Mouse (Mus musculus) retina, adult 2 months (tissue): ENCODE data around the gene Smap2.

Experiments used
- DNase-seq: peaks from one replicate; pipeline ENCODE4 v3.0.0-alpha.2; 2012; ENCODE audit warnings: low read depth, low spot score

Smap2 gene

DNA sequence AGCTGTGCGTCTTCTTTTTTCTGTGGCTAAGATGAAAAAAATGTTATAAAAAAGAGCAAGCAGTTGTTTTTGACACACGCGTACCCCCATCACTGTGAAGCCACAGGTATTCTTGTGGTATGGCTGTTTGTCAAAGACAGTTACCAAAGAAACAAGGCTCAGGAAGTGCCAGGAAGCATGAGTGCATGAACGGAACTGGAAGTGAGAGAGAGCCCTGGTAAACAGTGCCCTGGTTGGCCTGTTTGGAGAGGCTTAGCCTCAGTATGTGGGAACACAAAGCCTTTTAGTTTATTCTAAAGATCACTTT is 41.7 kb downstream of the Smap2 start:
- no peak for DNase-seq

DNA sequence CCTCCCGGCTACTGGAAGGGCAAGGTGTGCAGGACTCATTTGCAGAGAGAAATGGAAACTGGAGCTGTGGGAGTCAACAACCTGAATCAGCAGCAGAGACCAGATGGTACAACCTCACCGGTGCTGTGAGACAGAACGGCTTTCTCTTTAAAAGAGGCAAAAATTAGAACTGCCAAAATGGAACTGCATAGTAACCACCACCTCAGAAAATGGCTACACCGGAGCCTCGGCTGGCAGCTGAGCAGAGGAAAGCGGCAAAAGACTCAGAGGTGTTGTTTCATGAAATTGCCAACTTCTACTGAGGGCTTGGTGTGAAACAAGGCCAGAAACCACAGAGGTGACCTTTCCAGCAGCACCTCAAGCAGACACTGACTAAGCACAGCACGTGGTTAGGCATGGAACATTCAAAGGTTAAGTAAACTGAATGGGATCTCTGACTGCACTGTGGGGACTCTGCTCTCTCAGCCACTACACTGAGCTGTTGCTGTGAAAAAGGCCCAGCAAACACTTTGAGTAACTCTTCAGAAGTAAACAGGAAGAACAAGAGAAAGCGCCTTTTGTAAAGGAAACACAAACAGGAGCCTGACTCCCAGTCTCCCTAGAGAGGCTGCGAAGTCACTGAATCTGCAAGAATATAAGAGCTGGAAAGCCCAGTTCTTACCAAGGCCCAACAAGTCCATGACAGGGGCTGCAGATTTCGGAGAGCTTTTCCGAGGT is 42.2 kb downstream of the Smap2 start:
- no peak for DNase-seq

DNA sequence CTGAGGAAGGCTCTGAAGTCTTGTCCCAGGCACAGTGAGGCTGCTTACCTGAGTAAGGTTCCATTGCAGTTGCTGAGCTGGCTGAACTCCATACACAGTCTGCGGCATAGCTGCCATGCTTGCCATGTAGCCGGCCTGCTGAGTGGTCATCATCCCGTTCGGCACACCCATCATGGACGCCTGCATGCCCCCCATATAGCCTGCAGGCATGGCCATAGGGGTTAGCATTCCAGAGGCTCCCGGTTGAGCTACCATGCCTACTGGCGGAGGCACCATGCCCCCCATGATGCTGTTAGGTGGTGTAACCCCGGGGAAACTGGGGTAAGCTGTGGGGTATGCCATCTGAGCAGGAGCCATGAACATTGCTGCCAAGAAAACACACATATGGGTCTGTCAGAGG is 45.2 kb downstream of the Smap2 start:
- DNase-seq: no peak

DNA sequence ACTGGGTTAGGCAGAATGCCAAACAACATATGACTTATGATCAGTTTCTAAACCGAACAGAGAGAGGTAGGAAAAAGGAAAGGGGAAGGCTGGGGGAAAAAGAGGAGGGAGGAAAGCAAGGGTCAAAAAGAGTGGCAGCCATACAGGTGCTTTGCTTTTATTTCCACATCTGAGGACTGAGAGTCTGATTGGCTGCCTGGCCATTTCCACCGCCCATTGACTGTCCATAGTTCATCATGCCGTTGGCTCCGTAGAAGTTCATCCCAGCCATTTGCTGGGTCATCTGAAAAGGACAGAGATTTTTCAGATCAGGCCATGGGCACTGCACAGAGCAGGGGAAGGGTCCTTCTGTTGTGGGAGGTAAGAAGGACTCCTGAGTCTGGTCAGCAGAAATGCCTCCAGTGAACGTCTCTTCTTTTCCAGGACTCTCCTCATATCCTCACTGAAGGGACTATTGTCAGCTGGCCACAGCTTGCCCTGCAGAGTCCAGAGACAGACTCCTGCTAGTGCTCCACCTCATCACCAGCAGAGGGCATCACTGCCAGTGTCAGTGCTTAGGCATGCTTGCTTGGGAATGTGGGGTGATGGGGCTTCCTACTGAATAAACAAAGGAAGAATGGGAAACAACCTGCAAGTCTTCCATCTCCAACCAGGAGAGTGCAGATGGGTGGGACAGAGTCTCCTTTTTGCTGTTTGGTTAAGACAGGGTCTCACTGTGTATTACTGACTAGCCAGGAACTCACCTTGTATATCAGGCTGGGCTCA is 47.5 kb downstream of the Smap2 start:
- DNase-seq: no peak

GRCm38 (mm10) chr4:120968486-120968885 is 48.6 kb downstream of the Smap2 start:
- DNase-seq: no peak

- no peak for DNase-seq
Observed at GRCm38 (mm10) chr4:120955586-120955985, 61.5 kb downstream of the Smap2 start.

- no peak for DNase-seq
Observed at GRCm38 (mm10) chr4:120953667-120954066, 63.4 kb downstream of the Smap2 start.

DNA sequence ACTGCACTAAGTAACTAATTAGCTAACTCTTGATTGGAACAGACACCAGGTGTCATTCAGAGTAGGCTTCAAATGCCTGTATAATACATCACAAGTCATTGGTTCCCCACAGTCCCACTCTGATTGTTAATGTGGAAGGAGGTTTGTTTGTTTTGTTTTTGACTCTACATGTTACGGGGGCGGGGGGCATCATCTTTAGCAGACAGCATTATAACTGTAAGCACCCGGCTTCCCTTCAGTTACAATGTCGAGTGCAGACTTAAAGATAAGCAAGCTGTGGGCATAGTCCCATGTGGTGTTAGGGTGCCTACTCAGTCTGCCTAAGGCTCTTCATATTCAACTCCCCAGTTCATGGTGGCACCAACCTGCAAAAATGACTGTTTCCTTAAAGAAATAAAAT is 64.0 kb downstream of the Smap2 start:
- no peak for DNase-seq

DNA sequence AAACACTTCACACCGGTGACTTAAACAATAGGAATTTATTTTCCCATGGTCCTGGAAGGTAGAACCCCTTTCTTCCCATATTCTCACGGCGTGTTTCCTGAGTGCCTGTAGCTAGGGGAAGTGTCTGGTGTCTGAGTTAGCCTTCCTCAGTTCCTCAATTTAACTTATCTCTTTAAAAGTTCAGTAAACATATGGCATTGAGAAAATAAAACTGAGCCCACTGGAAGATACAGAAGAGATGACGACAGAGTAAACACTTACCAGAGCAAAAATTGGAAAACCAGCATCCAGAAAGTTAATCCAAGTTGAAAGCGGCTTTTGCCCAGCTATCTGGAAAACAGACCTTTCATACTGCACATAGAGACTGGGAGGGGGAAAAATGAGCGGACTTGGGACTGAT is 64.9 kb downstream of the Smap2 start:
- DNase-seq: no peak

- peak; percentile 74 for DNase-seq
Observed at GRCm38 (mm10) chr4:120951428-120951973, 65.5 kb downstream of the Smap2 start, which contains the start of gene Zfp69. Zfp69 (minus strand) TSS chr4:120951699.

GRCm38 (mm10) chr4:120950763-120951427 is 66.2 kb downstream of the Smap2 start:
- DNase-seq: no peak

GRCm38 (mm10) chr4:120948938-120949337 is 68.1 kb downstream of the Smap2 start:
- no peak for DNase-seq

DNA sequence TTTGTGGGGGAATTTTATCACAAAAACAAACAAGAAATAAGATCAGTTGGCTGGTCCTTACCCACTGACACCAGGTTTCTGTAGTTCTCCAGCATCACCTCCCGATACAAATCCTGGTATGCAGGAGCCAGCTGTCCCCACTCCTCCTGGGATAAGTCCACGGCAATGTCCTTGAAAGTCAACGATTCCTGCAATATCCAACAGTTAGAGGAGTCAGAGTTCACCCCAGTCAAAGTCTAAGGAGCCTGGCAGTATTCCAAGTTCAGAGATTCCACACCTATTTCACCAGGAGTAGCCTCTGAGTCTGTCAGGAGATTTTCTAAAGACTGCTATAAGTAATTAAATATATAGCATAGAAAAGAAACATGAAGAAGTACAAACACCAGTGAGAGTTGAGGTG is 82.0 kb downstream of the Smap2 start:
- no peak for DNase-seq

GRCm38 (mm10) chr4:120930736-120931135 is 86.3 kb downstream of the Smap2 start:
- DNase-seq: no peak

GRCm38 (mm10) chr4:120928686-120929085 is 88.4 kb downstream of the Smap2 start:
- no peak for DNase-seq

DNA sequence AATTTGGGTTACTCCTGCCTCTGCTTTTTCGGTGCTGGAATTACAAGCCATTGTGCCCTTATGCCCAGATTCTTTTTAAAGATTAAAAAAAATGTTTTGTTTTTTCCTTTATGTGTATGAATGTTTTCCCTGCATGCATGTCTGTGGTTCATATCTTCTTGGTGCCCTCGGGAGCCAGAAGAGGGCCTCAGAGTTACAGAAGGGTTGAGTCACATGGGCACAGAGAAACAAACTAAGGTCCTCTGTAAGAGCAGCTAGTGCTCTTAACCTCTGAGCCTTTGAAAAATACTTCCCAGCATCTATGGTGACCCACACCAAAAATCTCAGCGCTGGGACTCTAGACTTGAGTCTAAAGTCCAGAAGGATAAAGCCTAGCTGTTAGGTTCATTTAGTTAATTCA is 91.7 kb downstream of the Smap2 start:
- DNase-seq: no peak

GRCm38 (mm10) chr4:120924554-120925299 is 92.3 kb downstream of the Smap2 start, which contains the start of gene Exo5:
Exo5 (minus strand) TSS chr4:120925017.
- DNase-seq: peak; percentile 58

- no peak for DNase-seq
Observed at GRCm38 (mm10) chr4:120921461-120921860, 95.6 kb downstream of the Smap2 start.
